In genomic region chr19:24153266-24154023, GRCm38 (mm10) we compare ENCODE assay signal across 10 mouse cellular contexts.
DNase-seq lines count a peak whose midpoint lies in the region; ATAC-seq and TF ChIP-seq lines count a peak whose summit lies in the region.
"Had no signal": no experiment of that assay in that cellular context is flagged by ENCODE, and none has a peak within 500 bp of the region (broad histone marks: within the 10 kb centered on the region; RNA-seq: fewer than 3 reads in every experiment).

No protein-coding gene starts in this region.

- DNase-seq in CD4-positive, CD25-positive, alpha-beta regulatory T cell, adult 2 months (ENCODE audit: low read depth, low spot score) = peak; percentile 70
- DNase-seq in limb, embryonic 11.5 days (ENCODE audit: low spot score) = peak; percentile 52
- no peak for DNase-seq in limb, embryonic 10.5 days (ENCODE audit: low spot score)
- DNase-seq in cerebellum, adult 18-20 months = peak; percentile 53 to 58
- DNase-seq in gastrocnemius, postnatal 10 days = peak; percentile 41
- DNase-seq in liver, embryonic 14.5 days (ENCODE audit: low read depth in 3 of 3, low spot score in 3 of 3) = peak in 2 of 3 experiments; percentile 19 to 23
- DNase-seq in urinary bladder, postnatal 36 days (ENCODE audit: low spot score in 2 of 2) = no peak

- H3K36me3 ChIP-seq in limb, embryonic 11.5 days (ENCODE audit: control insufficient read depth, insufficient read depth, low read length) = no peaks in the 10 kb centered on the region
- H3K36me3 ChIP-seq in limb, embryonic 10.5 days = peaks cover 5% of the 10 kb centered on the region
- H3K36me3 ChIP-seq in liver, embryonic 14.5 days (replicated peaks; ENCODE audit: control insufficient read depth, insufficient read depth, low read depth) = no peaks in the 10 kb centered on the region
- H3K36me3 ChIP-seq: liver, embryonic 15.5 days had no signal

- no peak for ATAC-seq in CD4-positive, CD25-positive, alpha-beta regulatory T cell, adult 4 months
- no peak for ATAC-seq in limb, embryonic 11.5 days (ENCODE audit: insufficient number of reproducible peaks, low FRiP score, low TSS enrichment, low read depth)
- ATAC-seq in liver, embryonic 14.5 days (ENCODE audit: insufficient read depth) = no peak

- H3K4me1 ChIP-seq in limb, embryonic 11.5 days (ENCODE audit: control insufficient read depth, insufficient read depth, low read length) = no peaks in the 10 kb centered on the region
- peaks cover 4% of the 10 kb centered on the region; the same call in 1 of the 2 replicates for H3K4me1 ChIP-seq in limb, embryonic 10.5 days
- H3K4me1 ChIP-seq in liver, embryonic 14.5 days (replicated peaks; ENCODE audit: control insufficient read depth in 2 of 2, insufficient read depth in 2 of 2, low read length in 1 of 2) = peaks cover 0 to 2% of the 10 kb centered on the region in 2 experiments; a peak in 2 of 4 replicates

- no peak overlapping the region for H3K4me3 ChIP-seq in limb, embryonic 11.5 days (ENCODE audit: low read depth, low read length)
- no peak overlapping the region for H3K4me3 ChIP-seq in limb, embryonic 10.5 days
- no peak overlapping the region for H3K4me3 ChIP-seq in liver, embryonic 14.5 days (ENCODE audit: insufficient read depth in 1 of 2, low read depth in 2 of 2, low read length in 2 of 2)
- H3K4me3 ChIP-seq: liver, embryonic 15.5 days; stomach, embryonic 15.5 days had no signal

- no peak overlapping the region for H3K27ac ChIP-seq in limb, embryonic 11.5 days (replicated peaks; ENCODE audit: low read depth, low read length)
- H3K27ac ChIP-seq in limb, embryonic 10.5 days = no peak overlapping the region
- H3K27ac ChIP-seq in liver, embryonic 14.5 days = no peak overlapping the region
- H3K27ac ChIP-seq: liver, embryonic 15.5 days; stomach, embryonic 15.5 days had no signal

- WGBS in limb, embryonic 11.5 days = 60% methylated on average over 9 of the region's 9 CpGs
- 61% methylated on average over 9 of the region's 9 CpGs for WGBS in limb, embryonic 10.5 days
- WGBS in liver, embryonic 14.5 days (ENCODE audit: insufficient replicate concordance) = 38% methylated on average over 9 of the region's 9 CpGs

- TF ChIP-seq CTCF in liver, embryonic 14.5 days (IDR thresholded peaks at IDR 0.05; ENCODE audit: low read depth) = peak; percentile 59; the same call in 1 of the 2 replicates

- H3K4me2 ChIP-seq in limb, embryonic 11.5 days (ENCODE audit: low read depth, severe bottlenecking) = no peak overlapping the region
- H3K4me2 ChIP-seq in liver, embryonic 14.5 days (ENCODE audit: low read depth) = no peak overlapping the region
- H3K4me2 ChIP-seq: liver, embryonic 15.5 days; stomach, embryonic 15.5 days had no signal

- H3K27me3 ChIP-seq in limb, embryonic 11.5 days (ENCODE audit: control insufficient read depth, insufficient read depth, low read length) = no peaks in the 10 kb centered on the region
- no peaks in the 10 kb centered on the region for H3K27me3 ChIP-seq in limb, embryonic 10.5 days (ENCODE audit: low read depth, poor library complexity, severe bottlenecking)
- H3K27me3 ChIP-seq in liver, embryonic 14.5 days (ENCODE audit: control insufficient read depth, insufficient read depth, low read length) = no peaks in the 10 kb centered on the region
- H3K27me3 ChIP-seq: liver, embryonic 15.5 days; stomach, embryonic 15.5 days had no signal

- TF ChIP-seq EP300 in liver, embryonic 14.5 days (IDR thresholded peaks at IDR 0.05; ENCODE audit: low read depth) = no peak

- H3K9me3 ChIP-seq in limb, embryonic 11.5 days (ENCODE audit: control insufficient read depth, low read length) = no peaks in the 10 kb centered on the region
- no peaks in the 10 kb centered on the region for H3K9me3 ChIP-seq in limb, embryonic 10.5 days (replicated peaks)
- H3K9me3 ChIP-seq in liver, embryonic 14.5 days (ENCODE audit: control insufficient read depth, low read length) = no peaks in the 10 kb centered on the region
- H3K9me3 ChIP-seq: liver, embryonic 15.5 days; stomach, embryonic 15.5 days had no signal

- H3K9ac ChIP-seq in limb, embryonic 11.5 days (ENCODE audit: low read length) = no peak overlapping the region
- no peak overlapping the region for H3K9ac ChIP-seq in liver, embryonic 14.5 days (replicated peaks)
- H3K9ac ChIP-seq: liver, embryonic 15.5 days; stomach, embryonic 15.5 days had no signal

Comparison
In these comparisons a context has a peak if more than half of its experiments do, and no peak if none do; other contexts are left out.
1. DNase-seq: peak in CD4-positive, CD25-positive, alpha-beta regulatory T cell, adult 2 months (single experiment), limb, embryonic 11.5 days (single experiment), cerebellum, adult 18-20 months (2 of 2), gastrocnemius, postnatal 10 days (single experiment) and liver, embryonic 14.5 days (2 of 3); none in limb, embryonic 10.5 days (single experiment) and urinary bladder, postnatal 36 days (0 of 2).